26 mouse cellular contexts compared by ENCODE assay signal in genomic region chr12:78132016-78132797, GRCm38 (mm10).
DNase-seq lines count a peak whose midpoint lies in the region; ATAC-seq and TF ChIP-seq lines count a peak whose summit lies in the region.
"Had no signal": no experiment of that assay in that cellular context is flagged by ENCODE, and none has a peak within 500 bp of the region (broad histone marks: within the 10 kb centered on the region; RNA-seq: fewer than 3 reads in every experiment).

No protein-coding gene starts in this region.

- no peak for TF ChIP-seq POLR2A in lung, adult 2 months (IDR thresholded peaks at IDR 0.05; ENCODE audit: borderline replicate concordance, extremely low read depth, low read depth, low read length)

- H3K4me2 ChIP-seq in hindbrain, embryonic 13.5 days, result no peak overlapping the region
- no peak overlapping the region for H3K4me2 ChIP-seq in lung, embryonic 14.5 days
- H3K4me2 ChIP-seq: embryonic facial prominence, embryonic 13.5 days; forebrain, embryonic 12.5 days; liver, embryonic 15.5 days; neural tube, embryonic 13.5 days had no signal

- peaks cover 16% of the 10 kb centered on the region; the same call in 1 of the 2 replicates for H3K4me1 ChIP-seq in hindbrain, embryonic 13.5 days (replicated peaks)
- H3K4me1 ChIP-seq in hindbrain, embryonic 10.5 days (replicated peaks), result peaks cover 10% of the 10 kb centered on the region; the same call in 1 of the 2 replicates
- H3K4me1 ChIP-seq in lung, embryonic 14.5 days (ENCODE audit: insufficient read depth), result peaks cover 6% of the 10 kb centered on the region; the same call in 1 of the 2 replicates
- no peaks in the 10 kb centered on the region for H3K4me1 ChIP-seq in lung, adult 2 months (ENCODE audit: control insufficient read depth, insufficient read depth, low read length)
- H3K4me1 ChIP-seq: embryonic facial prominence, embryonic 13.5 days; forebrain, embryonic 12.5 days; liver, embryonic 15.5 days had no signal

- H3K27me3 ChIP-seq in hindbrain, embryonic 13.5 days, result no peaks in the 10 kb centered on the region
- H3K27me3 ChIP-seq in hindbrain, embryonic 10.5 days (ENCODE audit: insufficient read depth, poor library complexity, severe bottlenecking), result no peaks in the 10 kb centered on the region
- H3K27me3 ChIP-seq in lung, embryonic 14.5 days (ENCODE audit: insufficient read depth, low read length), result no peaks in the 10 kb centered on the region
- H3K27me3 ChIP-seq: embryonic facial prominence, embryonic 13.5 days; forebrain, embryonic 12.5 days; liver, embryonic 15.5 days; neural tube, embryonic 13.5 days had no signal

- no peak overlapping the region for H3K4me3 ChIP-seq in hindbrain, embryonic 13.5 days
- H3K4me3 ChIP-seq in hindbrain, embryonic 10.5 days, result no peak overlapping the region
- no peak overlapping the region for H3K4me3 ChIP-seq in lung, embryonic 14.5 days (ENCODE audit: low read depth, low read length)
- H3K4me3 ChIP-seq in lung, adult 2 months (replicated peaks; ENCODE audit: extremely low read depth, low read depth, low read length), result no peak overlapping the region
- H3K4me3 ChIP-seq: embryonic facial prominence, embryonic 13.5 days; erythroblast, embryonic 14.5 days; forebrain, embryonic 12.5 days; heart, adult 2 months; limb, embryonic 10.5 days; liver, embryonic 15.5 days; midbrain, embryonic 10.5 days; myocyte; neural tube, embryonic 13.5 days had no signal

- H3K27ac ChIP-seq in hindbrain, embryonic 13.5 days, result peak overlapping the region; percentile 35; the same call in 1 of the 2 replicates
- no peak overlapping the region for H3K27ac ChIP-seq in hindbrain, embryonic 10.5 days
- H3K27ac ChIP-seq in lung, embryonic 14.5 days (ENCODE audit: low read depth), result 0 out of 2 replicates have a peak overlapping the region, but pooled peaks have one; percentile 13
- H3K27ac ChIP-seq: embryonic facial prominence, embryonic 13.5 days; forebrain, embryonic 12.5 days; heart, adult 2 months; limb, embryonic 10.5 days; liver, embryonic 15.5 days; midbrain, embryonic 10.5 days; neural tube, embryonic 13.5 days had no signal

- peak; percentile 14 for DNase-seq in adrenal gland, adult 2 months
- no peak for DNase-seq in adrenal gland, adult 18-20 months (ENCODE audit: low spot score in 2 of 2)
- DNase-seq in hindbrain, embryonic 10.5 days (ENCODE audit: low spot score), result no peak
- DNase-seq in lung, embryonic 14.5 days, result peak; percentile 53
- no peak for DNase-seq in lung, adult 2 months
- DNase-seq in lung, postnatal 36 days, result peak; percentile 34
- DNase-seq in left cerebral cortex, postnatal 36 days (ENCODE audit: low spot score in 2 of 2), result no peak
- DNase-seq: adrenal gland, postnatal 25 days; cerebellum, adult 11-12 months; cerebellum, postnatal 10 days; gastrocnemius, postnatal 25 days; heart, adult 2 months; heart, postnatal 4 days; liver; thymus, postnatal 36 days had no signal

- no peak for ATAC-seq in hindbrain, embryonic 13.5 days (ENCODE audit: low FRiP score)
- no peak for ATAC-seq in lung, embryonic 14.5 days (ENCODE audit: insufficient read depth)
- ATAC-seq: hindbrain, embryonic 16.5 days; midbrain, embryonic 16.5 days had no signal

- H3K9me3 ChIP-seq in hindbrain, embryonic 13.5 days, result no peaks in the 10 kb centered on the region
- H3K9me3 ChIP-seq in hindbrain, embryonic 10.5 days, result no peaks in the 10 kb centered on the region
- H3K9me3 ChIP-seq in lung, embryonic 14.5 days (ENCODE audit: low read depth, low read length), result no peaks in the 10 kb centered on the region
- H3K9me3 ChIP-seq: embryonic facial prominence, embryonic 13.5 days; forebrain, embryonic 12.5 days; limb, embryonic 10.5 days; liver, embryonic 15.5 days; midbrain, embryonic 10.5 days; neural tube, embryonic 13.5 days had no signal

- no peak for TF ChIP-seq CTCF in lung, embryonic 14.5 days (IDR thresholded peaks at IDR 0.05; ENCODE audit: low read depth)
- no peak for TF ChIP-seq CTCF in lung, adult 2 months (IDR thresholded peaks at IDR 0.05; ENCODE audit: insufficient read depth, low read length)

- no peaks in the 10 kb centered on the region for H3K36me3 ChIP-seq in hindbrain, embryonic 13.5 days
- no peaks in the 10 kb centered on the region for H3K36me3 ChIP-seq in hindbrain, embryonic 10.5 days
- H3K36me3 ChIP-seq in lung, embryonic 14.5 days (ENCODE audit: insufficient read depth), result no peaks in the 10 kb centered on the region
- H3K36me3 ChIP-seq: embryonic facial prominence, embryonic 13.5 days; forebrain, embryonic 12.5 days; limb, embryonic 10.5 days; liver, embryonic 15.5 days; midbrain, embryonic 10.5 days; neural tube, embryonic 13.5 days had no signal

- no peak overlapping the region for H3K9ac ChIP-seq in hindbrain, embryonic 13.5 days
- no peak overlapping the region for H3K9ac ChIP-seq in lung, embryonic 14.5 days
- H3K9ac ChIP-seq: embryonic facial prominence, embryonic 13.5 days; forebrain, embryonic 12.5 days; liver, embryonic 15.5 days; neural tube, embryonic 13.5 days had no signal

- intact Hi-C loops in left cerebral cortex, postnatal 36 days (cut with DNase I), result no loop called here

- WGBS in hindbrain, embryonic 13.5 days, result 75% methylated on average over 8 of the region's 8 CpGs
- 79% methylated on average over 8 of the region's 8 CpGs for WGBS in hindbrain, embryonic 10.5 days
- 38% methylated on average over 8 of the region's 8 CpGs for WGBS in lung, embryonic 14.5 days
- 41% methylated on average over 8 of the region's 8 CpGs for WGBS in lung, adult 2 months

Comparison
In these comparisons a context has a peak if more than half of its experiments do, and no peak if none do; other contexts are left out.
1. DNase-seq: peak in adrenal gland, adult 2 months (single experiment), lung, embryonic 14.5 days (single experiment) and lung, postnatal 36 days (single experiment); none in adrenal gland, adult 18-20 months (0 of 2), hindbrain, embryonic 10.5 days (single experiment), lung, adult 2 months (single experiment) and left cerebral cortex, postnatal 36 days (0 of 2).